Mouse (Mus musculus) layer of hippocampus, adult 9-10 months (tissue): ENCODE measurements around the gene Aff1.
A peak's percentile ranks its signal among the peaks of the same experiment; 100 is the strongest.

ENCODE experiments used
- DNase-seq: peaks from one replicate; pipeline ENCODE4 v3.0.0; 2022; ENCODE audit warnings: low spot score

The Aff1 gene

GRCm38 (mm10) chr5:103838550-103839264 lies 146.5 kb downstream of the Aff1 start:
- no peak for DNase-seq

- no peak for DNase-seq
These were observed 147.1 kb downstream of the Aff1 start for GRCm38 (mm10) chr5:103839265-103839626.

GRCm38 (mm10) chr5:103843938-103844337 lies 151.8 kb downstream of the Aff1 start:
- DNase-seq: no peak

GRCm38 (mm10) chr5:103845418-103846153 lies 153.4 kb downstream of the Aff1 start:
- no peak for DNase-seq

- DNase-seq: no peak
These were observed 154.0 kb downstream of the Aff1 start for GRCm38 (mm10) chr5:103846154-103846551.

GRCm38 (mm10) chr5:103846609-103847008 lies 154.4 kb downstream of the Aff1 start:
- no peak for DNase-seq

GRCm38 (mm10) chr5:103848546-103848945 lies 156.4 kb downstream of the Aff1 start:
- no peak for DNase-seq

GRCm38 (mm10) chr5:103852756-103853549 lies 160.8 kb downstream of the Aff1 start:
- DNase-seq: no peak

GRCm38 (mm10) chr5:103854041-103854806 lies 162.1 kb downstream of the Aff1 start:
- no peak for DNase-seq

- no peak for DNase-seq
These were observed 162.6 kb downstream of the Aff1 start for GRCm38 (mm10) chr5:103854807-103855194.

GRCm38 (mm10) chr5:103855483-103856211 lies 163.5 kb downstream of the Aff1 start:
- DNase-seq: no peak

GRCm38 (mm10) chr5:103856286-103857009 lies 164.3 kb downstream of the Aff1 start:
- DNase-seq: peak; percentile 51

GRCm38 (mm10) chr5:103857151-103857550 lies 165.0 kb downstream of the Aff1 start:
- DNase-seq: no peak

- no peak for DNase-seq
These were observed 168.4 kb downstream of the Aff1 start for GRCm38 (mm10) chr5:103860622-103861021.

GRCm38 (mm10) chr5:103863759-103864158 lies 171.6 kb downstream of the Aff1 start:
- no peak for DNase-seq

GRCm38 (mm10) chr5:103889766-103890165 lies 197.6 kb downstream of the Aff1 start:
- DNase-seq: no peak

- no peak for DNase-seq
These were observed 206.1 kb downstream of the Aff1 start for GRCm38 (mm10) chr5:103898310-103898709.
